Mouse (Mus musculus): ENCODE data around the gene Olfr272. TPM values are rescaled to one million over a fixed set of nuclear protein-coding genes. Genes with fewer than 3 reads are reported as not detected.

The Olfr272 gene
- polyA plus RNA-seq, 1 experiment from 2014 or later: not detected

DNA sequence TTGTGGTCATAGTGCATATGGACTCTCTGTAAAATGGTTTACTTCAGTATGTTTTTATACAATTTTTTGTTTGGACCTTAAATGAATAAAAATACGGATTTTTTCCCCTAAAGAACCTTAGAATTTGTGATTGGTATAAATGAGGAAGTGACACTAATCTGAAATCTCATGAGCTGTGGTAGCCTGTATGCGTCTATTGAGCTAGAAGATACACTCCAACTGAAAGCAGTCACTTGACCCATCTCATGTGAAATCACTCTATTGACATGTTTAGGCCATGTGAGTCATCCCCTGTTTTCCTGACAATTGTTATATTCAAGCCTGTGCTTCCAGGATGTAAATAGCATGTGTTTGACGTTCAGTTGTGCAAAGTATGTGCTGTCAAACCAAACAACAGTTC, 9.4 kb downstream of the Olfr272 start:
- Histone ChIP-seq H3K27me3 (ENCODE audit: control insufficient read depth, insufficient read depth, low read length) (no peaks in the 10 kb centered on the region), H3K36me3 (ENCODE audit: control insufficient read depth, insufficient read depth, low read length) (no peaks in the 10 kb centered on the region), H3K9ac (ENCODE audit: low read length) (no peak overlapping the region), H3K27ac (ENCODE audit: low read depth, low read length) (no peak overlapping the region), H3K4me1 (ENCODE audit: control insufficient read depth, insufficient read depth, low read length) (no peaks in the 10 kb centered on the region), H3K4me2 (no peak overlapping the region), H3K4me3 (ENCODE audit: low read depth, low read length) (no peak overlapping the region), H3K9me3 (ENCODE audit: control insufficient read depth, low read length) (no peaks in the 10 kb centered on the region)
- WGBS: 80% methylated on average over 3 of the region's 3 CpGs
- ATAC-seq (ENCODE audit: low FRiP score) (no peak), DNase-seq (ENCODE audit: low spot score, missing footprints) (no peak)

DNA sequence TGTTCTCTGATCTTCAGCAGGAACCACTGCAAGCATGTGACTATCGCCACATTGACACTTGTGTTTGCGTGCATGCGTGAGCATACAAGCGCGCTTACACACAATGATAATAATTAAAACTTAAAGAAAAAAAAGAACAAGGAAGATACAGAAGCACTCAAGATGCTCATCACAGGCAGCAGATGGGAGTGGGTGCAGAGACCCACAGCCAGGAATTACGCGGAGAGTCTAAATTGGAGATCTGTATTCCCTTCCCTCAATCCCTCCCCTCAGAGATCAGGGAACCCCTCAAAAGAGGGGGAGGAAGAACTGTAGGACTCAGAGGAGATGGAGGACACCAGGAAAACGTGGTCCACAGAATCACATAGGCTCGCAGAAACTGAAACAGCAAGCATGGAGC, 54.8 kb downstream of the Olfr272 start:
- H3K4me1 ChIP-seq (ENCODE audit: control insufficient read depth, insufficient read depth, low read length): no peaks in the 10 kb centered on the region
- WGBS: 89% methylated on average over 9 of the region's 9 CpGs

More for the DNA sequence above, 54.8 kb downstream of the Olfr272 start:
- Histone ChIP-seq H3K4me3 (ENCODE audit: low read depth, low read length) (no peak overlapping the region), H3K36me3 (ENCODE audit: control insufficient read depth, insufficient read depth, low read length) (no peaks in the 10 kb centered on the region), H3K27ac (ENCODE audit: low read depth, low read length) (no peak overlapping the region), H3K27me3 (ENCODE audit: control insufficient read depth, insufficient read depth, low read length) (no peaks in the 10 kb centered on the region), H3K9me3 (ENCODE audit: control insufficient read depth, low read length) (no peaks in the 10 kb centered on the region), H3K4me2 (no peak overlapping the region), H3K9ac (ENCODE audit: low read length) (no peak overlapping the region)
- DNase-seq (ENCODE audit: low spot score, missing footprints): no peak
- no peak for ATAC-seq (ENCODE audit: low FRiP score)

Other genes with a start within 250 kb of the Olfr272 start
- gene Olfr275, start 104.6 kb downstream of the Olfr272 start, polyA plus RNA-seq (2014; fragmentation: Nextera tagmentation; extraction: Ambion mirVana): not detected in 2 replicates
- gene Olfr273, start 59.9 kb downstream of the Olfr272 start, polyA plus RNA-seq (2014; fragmentation: Nextera tagmentation; extraction: Ambion mirVana): not detected in 2 replicates
- gene Olfr270, start 45.4 kb upstream of the Olfr272 start, polyA plus RNA-seq (2014; fragmentation: Nextera tagmentation; extraction: Ambion mirVana): not detected in 2 replicates
- gene Nipsnap3a, start 70.1 kb upstream of the Olfr272 start, polyA plus RNA-seq (2014; fragmentation: Nextera tagmentation; extraction: Ambion mirVana): not detected in 2 replicates
- gene Nipsnap3b, start 92.7 kb upstream of the Olfr272 start, polyA plus RNA-seq (2014; fragmentation: Nextera tagmentation; extraction: Ambion mirVana): 111 and 123 TPM in 2 replicates
- gene Abca1, start 240.7 kb upstream of the Olfr272 start, polyA plus RNA-seq (2014; fragmentation: Nextera tagmentation; extraction: Ambion mirVana): 5.4 and 5.8 TPM in 2 replicates

Data from midbrain, embryonic 11.5 days (tissue).